Mouse (Mus musculus) bone marrow, adult 2 months (tissue): ENCODE data around the gene H6pd.

Source experiments
- CTCF ChIP-seq: fragments of 200-500 bp; IDR thresholded peaks from 2 replicates; pipeline ENCODE4 v1.5.1; 2011; ENCODE audit warnings: low read length, control low read depth; ENCODE audit not compliant: control insufficient read depth, insufficient read depth
- POLR2A ChIP-seq: fragments of 200-500 bp; IDR thresholded peaks from 2 replicates; pipeline ENCODE4 v1.6.1; 2011; ENCODE audit warnings: low read depth, mild to moderate bottlenecking, control low read depth, low read length, borderline replicate concordance; ENCODE audit not compliant: control insufficient read depth

GRCm38 (mm10) chr4:149933519-149934245 lies 75.1 kb downstream of the H6pd start:
- TF ChIP-seq CTCF (no peak), POLR2A (no peak)
